Comparison of ENCODE assay signal across 12 mouse cellular contexts in genomic region chr15:80814792-80815191, GRCm38 (mm10).
DNase-seq lines count a peak whose midpoint lies in the region; ATAC-seq and TF ChIP-seq lines count a peak whose summit lies in the region.
"Had no signal": no experiment of that assay in that cellular context is flagged by ENCODE, and none has a peak within 500 bp of the region (broad histone marks: within the 10 kb centered on the region; RNA-seq: fewer than 3 reads in every experiment).

No protein-coding gene starts in this region.

- H3K4me3 ChIP-seq in liver, embryonic 11.5 days (ENCODE audit: low read depth, low read length): no peak overlapping the region
- H3K4me3 ChIP-seq in bone marrow, adult 2 months (replicated peaks; ENCODE audit: control insufficient read depth, low read depth, low read length): no peak overlapping the region
- H3K4me3 ChIP-seq in liver, embryonic 14.5 days (ENCODE audit: insufficient read depth in 1 of 2, low read depth in 2 of 2, low read length in 2 of 2): no peak overlapping the region
- H3K4me3 ChIP-seq in midbrain, postnatal 0 days (ENCODE audit: low read depth, low read length): no peak overlapping the region
- H3K4me3 ChIP-seq: limb, embryonic 13.5 days had no signal

- TF ChIP-seq POLR2A in bone marrow, adult 2 months (IDR thresholded peaks at IDR 0.05; ENCODE audit: borderline replicate concordance, control insufficient read depth, low read depth, low read length): no peak

- H3K4me1 ChIP-seq in liver, embryonic 11.5 days (replicated peaks; ENCODE audit: control insufficient read depth, insufficient read depth, low read length): peaks cover 40% of the 10 kb centered on the region
- peaks cover 3% of the 10 kb centered on the region for H3K4me1 ChIP-seq in bone marrow, adult 2 months (ENCODE audit: control insufficient read depth, insufficient read depth, low read length)
- H3K4me1 ChIP-seq in liver, embryonic 14.5 days (replicated peaks; ENCODE audit: control insufficient read depth in 2 of 2, insufficient read depth in 2 of 2, low read length in 1 of 2): peaks cover 19 to 32% of the 10 kb centered on the region in 2 experiments
- H3K4me1 ChIP-seq in midbrain, postnatal 0 days (ENCODE audit: insufficient read depth, low read length): peaks cover 5% of the 10 kb centered on the region; the same call in 1 of the 2 replicates
- H3K4me1 ChIP-seq: limb, embryonic 13.5 days had no signal

- no peaks in the 10 kb centered on the region for H3K9me3 ChIP-seq in liver, embryonic 11.5 days (ENCODE audit: control insufficient read depth, low read length)
- H3K9me3 ChIP-seq in liver, embryonic 14.5 days (ENCODE audit: control insufficient read depth, low read length): no peaks in the 10 kb centered on the region
- H3K9me3 ChIP-seq in midbrain, postnatal 0 days (ENCODE audit: low read length): no peaks in the 10 kb centered on the region
- H3K9me3 ChIP-seq: limb, embryonic 13.5 days had no signal

- TF ChIP-seq CTCF in bone marrow, adult 2 months (IDR thresholded peaks at IDR 0.05; ENCODE audit: control insufficient read depth, insufficient read depth, low read length): no peak
- TF ChIP-seq CTCF in liver, embryonic 14.5 days (IDR thresholded peaks at IDR 0.05; ENCODE audit: low read depth): no peak
- TF ChIP-seq CTCF in midbrain, postnatal 0 days (IDR thresholded peaks at IDR 0.05): no peak

- no peak for DNase-seq in liver, embryonic 11.5 days (ENCODE audit: low spot score)
- DNase-seq in liver: no peak
- DNase-seq in liver, embryonic 14.5 days (ENCODE audit: low read depth in 3 of 3, low spot score in 3 of 3): no peak
- peak; percentile 42 for DNase-seq in thymus, postnatal 14 days
- no peak for DNase-seq in midbrain, postnatal 0 days (ENCODE audit: low spot score)
- no peak for DNase-seq in Muller cell, postnatal 12 days (ENCODE audit: inconsistent ontology term)
- no peak for DNase-seq in cerebellum, postnatal 14 days
- DNase-seq: cerebellum, adult 18-20 months; heart, postnatal 10 days; kidney, postnatal 36 days had no signal

- H3K27ac ChIP-seq in liver, embryonic 11.5 days (ENCODE audit: low read depth, low read length): no peak overlapping the region
- H3K27ac ChIP-seq in bone marrow, adult 2 months (ENCODE audit: control insufficient read depth, insufficient read depth, low read depth, low read length, poor library complexity): peak overlapping the region; percentile 47
- H3K27ac ChIP-seq in liver, embryonic 14.5 days: no peak overlapping the region
- no peak overlapping the region for H3K27ac ChIP-seq in midbrain, postnatal 0 days (ENCODE audit: low read depth, low read length)
- H3K27ac ChIP-seq: limb, embryonic 13.5 days had no signal

- peak overlapping the region; percentile 43 for H3K4me2 ChIP-seq in liver, embryonic 11.5 days
- peak overlapping the region; percentile 11; the same call in 1 of the 2 replicates for H3K4me2 ChIP-seq in liver, embryonic 14.5 days (ENCODE audit: low read depth)
- no peak overlapping the region for H3K4me2 ChIP-seq in midbrain, postnatal 0 days (ENCODE audit: low read depth, low read length, poor library complexity, severe bottlenecking)
- H3K4me2 ChIP-seq: limb, embryonic 13.5 days had no signal

- no peak for ATAC-seq in liver, embryonic 11.5 days (replicated peaks; ENCODE audit: low FRiP score)
- 0 out of 2 replicates have a peak, but pooled peaks have one; percentile 17 for ATAC-seq in liver, embryonic 14.5 days (ENCODE audit: insufficient read depth)
- no peak for ATAC-seq in midbrain, postnatal 0 days (ENCODE audit: low FRiP score)

- no peaks in the 10 kb centered on the region for H3K36me3 ChIP-seq in liver, embryonic 11.5 days (ENCODE audit: control insufficient read depth, insufficient read depth, low read length)
- H3K36me3 ChIP-seq in liver, embryonic 14.5 days (replicated peaks; ENCODE audit: control insufficient read depth, insufficient read depth, low read depth): peaks cover 2% of the 10 kb centered on the region
- H3K36me3 ChIP-seq in midbrain, postnatal 0 days (ENCODE audit: insufficient read depth, low read length): no peaks in the 10 kb centered on the region

- no peak for TF ChIP-seq EP300 in liver, embryonic 14.5 days (IDR thresholded peaks at IDR 0.05; ENCODE audit: low read depth)

- H3K9ac ChIP-seq in liver, embryonic 11.5 days (ENCODE audit: low read depth, low read length): no peak overlapping the region
- H3K9ac ChIP-seq in liver, embryonic 14.5 days (replicated peaks): no peak overlapping the region
- H3K9ac ChIP-seq in midbrain, postnatal 0 days (replicated peaks; ENCODE audit: low read length, poor library complexity, severe bottlenecking): no peak overlapping the region
- H3K9ac ChIP-seq: limb, embryonic 13.5 days had no signal

- no peaks in the 10 kb centered on the region for H3K27me3 ChIP-seq in liver, embryonic 11.5 days (replicated peaks; ENCODE audit: control insufficient read depth, insufficient read depth, low read length)
- H3K27me3 ChIP-seq in liver, embryonic 14.5 days (ENCODE audit: control insufficient read depth, insufficient read depth, low read length): no peaks in the 10 kb centered on the region
- H3K27me3 ChIP-seq in midbrain, postnatal 0 days (ENCODE audit: insufficient read depth, low read length): no peaks in the 10 kb centered on the region
- H3K27me3 ChIP-seq: limb, embryonic 13.5 days had no signal

- WGBS in liver, embryonic 11.5 days: 42% methylated on average over 7 of the region's 7 CpGs
- 19% methylated on average over 7 of the region's 7 CpGs for WGBS in bone marrow, adult 2 months
- 27% methylated on average over 7 of the region's 7 CpGs for WGBS in liver, embryonic 14.5 days (ENCODE audit: insufficient replicate concordance)
- WGBS in midbrain, postnatal 0 days: 90% methylated on average over 7 of the region's 7 CpGs
